Mouse (Mus musculus) hindbrain, embryonic 14.5 days (tissue): Measurements from ENCODE around the gene Bcl7a. TPM values are rescaled to one million over a fixed set of nuclear protein-coding genes. Genes with fewer than 3 reads are reported as not detected.
A peak's percentile ranks its signal among the peaks of the same experiment; 100 is the strongest.

Experiments used
- ATAC-seq: fragments of 200-750 bp; cut with Nextera tagmentation; 2 replicates; pipeline ENCODE4 v1.8.0; 2017; ENCODE audit warnings: moderate number of reproducible peaks, mild to moderate bottlenecking, moderate TSS enrichment, moderate library complexity; ENCODE audit not compliant: low FRiP score
- DNase-seq: peaks from one replicate; pipeline ENCODE4 v3.0.0-alpha.2; 2015; ENCODE audit warnings: low spot score
- H3K27ac ChIP-seq: fragments of 300-500 bp; sonication (generic); 2 replicates; pipeline ENCODE4 v1.5.1; 2014; ENCODE audit warnings: mild to moderate bottlenecking, moderate library complexity
- H3K27me3 ChIP-seq: fragments of 300-500 bp; sonication (generic); 2 replicates; pipeline ENCODE4 v1.6.1; 2014; ENCODE audit warnings: mild to moderate bottlenecking, low read length, mixed read lengths; ENCODE audit not compliant: control insufficient read depth, insufficient read depth
- H3K36me3 ChIP-seq: fragments of 300-500 bp; sonication (generic); replicated peaks from 2 replicates; pipeline ENCODE4 v1.6.1; 2014; ENCODE audit not compliant: control insufficient read depth, insufficient read depth
- H3K4me1 ChIP-seq: fragments of 300-500 bp; sonication (generic); replicated peaks from 2 replicates; pipeline ENCODE4 v1.6.1; 2014; ENCODE audit warnings: antibody characterized with exemption, low read length, mixed read lengths; ENCODE audit not compliant: control insufficient read depth, insufficient read depth
- H3K4me2 ChIP-seq: fragments of 300-500 bp; sonication (generic); replicated peaks from 2 replicates; pipeline ENCODE4 v1.6.1; 2014; ENCODE audit warnings: mild to moderate bottlenecking, moderate library complexity
- H3K4me3 ChIP-seq: fragments of 300-500 bp; sonication (generic); replicated peaks from 2 replicates; pipeline ENCODE4 v1.5.1; 2014; ENCODE audit warnings: mild to moderate bottlenecking, low read length
- H3K9ac ChIP-seq: fragments of 300-500 bp; sonication (generic); 2 replicates; pipeline ENCODE4 v1.6.1; 2014
- H3K9me3 ChIP-seq: fragments of 300-500 bp; sonication (generic); 2 replicates; pipeline ENCODE4 v1.6.1; 2016; ENCODE audit warnings: low read length; ENCODE audit not compliant: control insufficient read depth
- WGBS: fragments of 180-500 bp; shearing (Covaris S2); extraction: QIAGEN DNeasy Blood & Tissue Kit; methylation state at CpG from one replicate; pipeline ENCODE4 v1.1.7; 2014; 5-methylcytosine and 5-hydroxymethylcytosine counted together
- polyA plus RNA-seq: library from polyadenylated mRNA; unstranded; fragments of >200 nt; fragmentation: Nextera tagmentation; extraction: Ambion mirVana; gene quantifications from 2 replicates; pipeline ENCODE4 v1.2.1, GENCODE M21; 2014

Bcl7a gene
- polyA plus RNA-seq = 35.6 and 36.5 TPM in 2 replicates

DNA sequence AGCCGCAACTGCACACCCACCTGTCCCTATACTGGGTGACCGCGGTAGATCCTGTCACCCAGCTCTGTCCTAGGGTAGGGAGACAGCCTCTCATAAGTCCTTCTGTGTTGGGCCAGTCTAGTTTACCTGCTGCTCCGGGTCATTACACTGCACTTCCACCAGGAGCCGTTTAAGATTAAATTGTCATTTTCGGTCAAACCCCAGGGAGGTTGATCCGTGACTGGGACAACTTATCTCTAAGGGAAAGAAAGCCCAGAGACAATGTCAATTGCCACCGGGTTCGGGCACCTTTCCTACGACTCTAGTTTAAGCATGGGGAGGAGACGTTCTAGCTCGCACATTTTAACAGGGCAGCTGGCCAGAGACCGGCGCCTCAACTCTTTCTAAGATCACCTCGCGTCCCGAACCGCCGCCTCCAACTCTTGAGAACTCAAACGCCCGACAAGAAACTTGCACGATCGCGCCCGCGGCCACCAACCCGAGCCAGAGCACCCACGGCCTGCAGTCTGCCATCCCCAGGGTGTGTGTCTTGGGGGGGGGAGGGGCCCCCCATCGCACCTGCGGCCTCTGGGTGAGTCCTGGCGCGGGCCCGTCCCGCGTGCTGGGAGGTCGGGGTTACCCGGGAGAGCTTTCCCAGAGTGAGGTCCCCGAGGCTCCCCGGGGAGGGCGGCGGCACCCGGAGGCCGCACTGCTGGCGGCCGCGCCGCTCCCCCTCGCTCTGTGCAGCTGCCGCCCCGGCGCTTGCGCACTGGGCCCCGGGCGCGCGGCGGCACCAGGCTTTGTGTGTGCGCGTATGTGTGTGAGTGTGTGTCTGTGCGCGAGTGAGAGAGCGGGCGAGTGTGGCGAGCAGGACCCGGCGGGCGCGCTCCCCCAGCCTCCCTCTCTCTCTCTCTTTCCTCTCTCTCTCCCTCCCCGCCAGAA, at the start of gene Bcl7a:
Gene Bcl7a, plus strand, starts transcription at position 128 of the 921 bp plus-strand sequence.
- WGBS = 2% methylated on average over 57 of the region's 69 CpGs
- Histone ChIP-seq H3K4me2 (peak within 1 kb of the TSS; percentile 92), H3K36me3 (no peaks in the 10 kb centered on the region), H3K27me3 (no peaks in the 10 kb centered on the region), H3K4me3 (peak within 1 kb of the TSS; percentile 81), H3K9ac (peak within 1 kb of the TSS; percentile 90), H3K9me3 (no peaks in the 10 kb centered on the region), H3K4me1 (peaks cover 23% of the 10 kb centered on the region), H3K27ac (peak within 1 kb of the TSS; percentile 97)
- peak; percentile 95 for DNase-seq
- ATAC-seq = peak; percentile 86

- H3K9me3 ChIP-seq = no peaks in the 10 kb centered on the region
- H3K4me1 ChIP-seq = no peaks in the 10 kb centered on the region
- no peak overlapping the region for H3K27ac ChIP-seq
- H3K27me3 ChIP-seq = no peaks in the 10 kb centered on the region
- no peak overlapping the region for H3K4me3 ChIP-seq
- H3K4me2 ChIP-seq = no peak overlapping the region
- ATAC-seq (no peak), DNase-seq (no peak)
- no peaks in the 10 kb centered on the region for H3K36me3 ChIP-seq
- WGBS = 60% methylated on average over 9 of the region's 9 CpGs
- H3K9ac ChIP-seq = no peak overlapping the region
Measured at GRCm38 (mm10) chr5:123294653-123295052, 49.0 kb upstream of the Bcl7a start.

GRCm38 (mm10) chr5:123296224-123296806, 47.3 kb upstream of the Bcl7a start:
- ATAC-seq = no peak
- no peak overlapping the region for H3K27ac ChIP-seq
- H3K9me3 ChIP-seq = no peaks in the 10 kb centered on the region
- no peak overlapping the region for H3K9ac ChIP-seq
- H3K4me1 ChIP-seq = peaks cover 11% of the 10 kb centered on the region; the same call in 1 of the 2 replicates
- H3K4me3 ChIP-seq = no peak overlapping the region
- 69% methylated on average over 12 of the region's 12 CpGs for WGBS
- H3K4me2 ChIP-seq = no peak overlapping the region
- H3K36me3 ChIP-seq = no peaks in the 10 kb centered on the region
- H3K27me3 ChIP-seq = no peaks in the 10 kb centered on the region
- DNase-seq = no peak

DNA sequence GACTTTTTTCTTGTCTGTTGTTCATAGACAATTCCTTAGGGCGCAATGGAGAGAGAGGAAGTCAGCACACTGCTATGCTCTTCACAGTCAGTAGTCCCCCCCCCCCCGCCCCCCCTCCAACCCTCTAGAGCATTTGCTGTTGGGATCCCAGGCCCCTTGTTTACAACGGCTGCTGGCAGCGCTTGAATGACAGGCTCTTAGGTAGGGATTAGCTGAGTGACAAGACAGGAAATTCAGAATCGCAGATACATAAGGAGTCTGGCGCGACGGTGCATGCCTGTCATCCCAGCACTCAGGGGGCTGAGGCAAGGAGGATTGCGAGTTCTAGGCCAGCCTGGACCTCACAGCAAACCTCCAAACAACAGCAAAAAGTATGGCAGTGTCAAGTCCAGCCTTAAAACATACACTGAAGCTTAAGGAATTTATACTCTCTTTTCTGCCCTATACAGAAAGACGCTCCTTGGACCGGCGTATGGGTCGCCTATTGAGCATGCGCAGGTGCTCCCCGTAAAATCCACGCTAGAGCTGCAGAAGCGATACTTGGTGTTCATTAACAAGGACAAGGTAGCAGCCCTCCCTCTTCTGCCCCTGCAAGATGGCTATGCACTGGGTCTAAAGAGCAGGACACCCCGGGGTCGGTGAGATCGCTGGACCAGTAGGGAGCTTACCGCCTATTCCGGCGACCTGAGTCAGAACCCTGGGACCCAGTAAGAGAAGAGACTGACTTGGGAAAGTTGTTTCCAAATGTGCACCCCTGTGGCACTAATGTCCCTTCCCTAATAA, 46.5 kb upstream of the Bcl7a start:
- H3K4me3 ChIP-seq = no peak overlapping the region
- H3K4me1 ChIP-seq = peaks cover 19% of the 10 kb centered on the region
- ATAC-seq = no peak
- no peak overlapping the region for H3K27ac ChIP-seq
- DNase-seq = no peak
- H3K36me3 ChIP-seq = no peaks in the 10 kb centered on the region
- WGBS = 65% methylated on average over 23 of the region's 23 CpGs
- no peak overlapping the region for H3K4me2 ChIP-seq
- H3K9me3 ChIP-seq = no peaks in the 10 kb centered on the region
- no peak overlapping the region for H3K9ac ChIP-seq
- H3K27me3 ChIP-seq = no peaks in the 10 kb centered on the region

GRCm38 (mm10) chr5:123297830-123298229, 45.8 kb upstream of the Bcl7a start:
- ATAC-seq (no peak), DNase-seq (no peak)
- 80% methylated on average over 7 of the region's 7 CpGs for WGBS
- Histone ChIP-seq H3K27me3 (no peaks in the 10 kb centered on the region), H3K36me3 (no peaks in the 10 kb centered on the region), H3K4me2 (no peak overlapping the region), H3K4me1 (peaks cover 25% of the 10 kb centered on the region), H3K4me3 (no peak overlapping the region), H3K9ac (no peak overlapping the region), H3K27ac (no peak overlapping the region), H3K9me3 (no peaks in the 10 kb centered on the region)

- Histone ChIP-seq H3K9me3 (no peaks in the 10 kb centered on the region), H3K27me3 (no peaks in the 10 kb centered on the region), H3K9ac (no peak overlapping the region), H3K27ac (no peak overlapping the region), H3K4me2 (no peak overlapping the region), H3K4me1 (peaks cover 26% of the 10 kb centered on the region), H3K36me3 (no peaks in the 10 kb centered on the region), H3K4me3 (no peak overlapping the region)
- 94% methylated on average over 6 of the region's 6 CpGs for WGBS
- DNase-seq = no peak
- ATAC-seq = no peak
Measured at GRCm38 (mm10) chr5:123298526-123298925, 45.1 kb upstream of the Bcl7a start.

- H3K9me3 ChIP-seq = no peaks in the 10 kb centered on the region
- no peaks in the 10 kb centered on the region for H3K36me3 ChIP-seq
- no peaks in the 10 kb centered on the region for H3K27me3 ChIP-seq
- DNase-seq (peak; percentile 67), ATAC-seq (peak; percentile 48; the same call in 1 of the 2 replicates)
- H3K4me3 ChIP-seq = no peak overlapping the region
- H3K9ac ChIP-seq = no peak overlapping the region
- H3K27ac ChIP-seq = peak overlapping the region; percentile 57
- no peak overlapping the region for H3K4me2 ChIP-seq
- H3K4me1 ChIP-seq = peaks cover 26% of the 10 kb centered on the region
- 45% methylated on average over 8 of the region's 8 CpGs for WGBS
Measured at GRCm38 (mm10) chr5:123300496-123301034, 43.1 kb upstream of the Bcl7a start.

- Histone ChIP-seq H3K4me2 (0 out of 2 replicates have a peak overlapping the region, but pooled peaks have one; percentile 17), H3K27me3 (no peaks in the 10 kb centered on the region), H3K9me3 (no peaks in the 10 kb centered on the region), H3K9ac (no peak overlapping the region), H3K4me1 (peaks cover 26% of the 10 kb centered on the region), H3K36me3 (no peaks in the 10 kb centered on the region), H3K4me3 (no peak overlapping the region), H3K27ac (peak overlapping the region; percentile 43; the same call in 1 of the 2 replicates)
- ATAC-seq (no peak), DNase-seq (no peak)
- 17% methylated on average over 20 of the region's 20 CpGs for WGBS
Measured at GRCm38 (mm10) chr5:123301780-123302521, 41.7 kb upstream of the Bcl7a start.
